Mouse (Mus musculus) right cerebral cortex, postnatal 25 days (tissue): ENCODE measurements around the gene Nkx2-3.

Experiments used
- DNase-seq: peaks from one replicate; pipeline ENCODE4 v3.0.0; 2022

Nkx2-3 gene

GRCm38 (mm10) chr19:43619916-43620479 lies 7.9 kb downstream of the Nkx2-3 start:
- DNase-seq, result no peak

- DNase-seq, result no peak
Observed at GRCm38 (mm10) chr19:43623913-43624312, 11.8 kb downstream of the Nkx2-3 start.

GRCm38 (mm10) chr19:43626160-43626559 lies 14.0 kb downstream of the Nkx2-3 start:
- no peak for DNase-seq

- no peak for DNase-seq
Observed at GRCm38 (mm10) chr19:43627345-43627744, 15.2 kb downstream of the Nkx2-3 start.

- DNase-seq, result no peak
Observed at GRCm38 (mm10) chr19:43629088-43629487, 17.0 kb downstream of the Nkx2-3 start.

- no peak for DNase-seq
Observed at GRCm38 (mm10) chr19:43630466-43631251, 18.5 kb downstream of the Nkx2-3 start.

- no peak for DNase-seq
Observed at GRCm38 (mm10) chr19:43641833-43642232, 29.7 kb downstream of the Nkx2-3 start.

GRCm38 (mm10) chr19:43642843-43643242 lies 30.7 kb downstream of the Nkx2-3 start:
- no peak for DNase-seq

- DNase-seq, result no peak
Observed at GRCm38 (mm10) chr19:43645508-43645907, 33.4 kb downstream of the Nkx2-3 start.

GRCm38 (mm10) chr19:43646852-43647251 lies 34.7 kb downstream of the Nkx2-3 start:
- DNase-seq, result no peak

GRCm38 (mm10) chr19:43647261-43647660 lies 35.1 kb downstream of the Nkx2-3 start:
- no peak for DNase-seq

- DNase-seq, result no peak
Observed at GRCm38 (mm10) chr19:43648343-43648742, 36.2 kb downstream of the Nkx2-3 start.

- no peak for DNase-seq
Observed at GRCm38 (mm10) chr19:43651241-43651785, 39.2 kb downstream of the Nkx2-3 start.

- DNase-seq, result peak; percentile 56
Observed at GRCm38 (mm10) chr19:43655735-43656492, 43.8 kb downstream of the Nkx2-3 start.

GRCm38 (mm10) chr19:43659632-43660031 lies 47.5 kb downstream of the Nkx2-3 start:
- no peak for DNase-seq

GRCm38 (mm10) chr19:43660774-43661173 lies 48.6 kb downstream of the Nkx2-3 start:
- no peak for DNase-seq

- DNase-seq, result no peak
Observed at GRCm38 (mm10) chr19:43662176-43662967, 50.2 kb downstream of the Nkx2-3 start.

GRCm38 (mm10) chr19:43663471-43663870 lies 51.3 kb downstream of the Nkx2-3 start:
- no peak for DNase-seq
